Mouse (Mus musculus) hindbrain, embryonic 14.5 days (tissue): ENCODE measurements around the gene Klf16. TPM values are rescaled to one million over a fixed set of nuclear protein-coding genes. Genes with fewer than 3 reads are reported as not detected.

Experiments
- ATAC-seq: fragments of 200-750 bp; cut with Nextera tagmentation; 2 replicates; pipeline ENCODE4 v1.8.0; 2017; ENCODE audit warnings: moderate number of reproducible peaks, mild to moderate bottlenecking, moderate TSS enrichment, moderate library complexity; ENCODE audit not compliant: low FRiP score
- DNase-seq: peaks from one replicate; pipeline ENCODE4 v3.0.0-alpha.2; 2015; ENCODE audit warnings: low spot score
- H3K27ac ChIP-seq: fragments of 300-500 bp; sonication (generic); 2 replicates; pipeline ENCODE4 v1.5.1; 2014; ENCODE audit warnings: mild to moderate bottlenecking, moderate library complexity
- H3K27me3 ChIP-seq: fragments of 300-500 bp; sonication (generic); 2 replicates; pipeline ENCODE4 v1.6.1; 2014; ENCODE audit warnings: mild to moderate bottlenecking, low read length, mixed read lengths; ENCODE audit not compliant: control insufficient read depth, insufficient read depth
- H3K36me3 ChIP-seq: fragments of 300-500 bp; sonication (generic); replicated peaks from 2 replicates; pipeline ENCODE4 v1.6.1; 2014; ENCODE audit not compliant: control insufficient read depth, insufficient read depth
- H3K4me1 ChIP-seq: fragments of 300-500 bp; sonication (generic); replicated peaks from 2 replicates; pipeline ENCODE4 v1.6.1; 2014; ENCODE audit warnings: antibody characterized with exemption, low read length, mixed read lengths; ENCODE audit not compliant: control insufficient read depth, insufficient read depth
- H3K4me2 ChIP-seq: fragments of 300-500 bp; sonication (generic); replicated peaks from 2 replicates; pipeline ENCODE4 v1.6.1; 2014; ENCODE audit warnings: mild to moderate bottlenecking, moderate library complexity
- H3K4me3 ChIP-seq: fragments of 300-500 bp; sonication (generic); replicated peaks from 2 replicates; pipeline ENCODE4 v1.5.1; 2014; ENCODE audit warnings: mild to moderate bottlenecking, low read length
- H3K9ac ChIP-seq: fragments of 300-500 bp; sonication (generic); 2 replicates; pipeline ENCODE4 v1.6.1; 2014
- H3K9me3 ChIP-seq: fragments of 300-500 bp; sonication (generic); 2 replicates; pipeline ENCODE4 v1.6.1; 2016; ENCODE audit warnings: low read length; ENCODE audit not compliant: control insufficient read depth
- WGBS: fragments of 180-500 bp; shearing (Covaris S2); extraction: QIAGEN DNeasy Blood & Tissue Kit; methylation state at CpG from one replicate; pipeline ENCODE4 v1.1.7; 2014; 5-methylcytosine and 5-hydroxymethylcytosine counted together
- polyA plus RNA-seq: library from polyadenylated mRNA; unstranded; fragments of >200 nt; fragmentation: Nextera tagmentation; extraction: Ambion mirVana; gene quantifications from 2 replicates; pipeline ENCODE4 v1.2.1, GENCODE M21; 2014

Gene Klf16
- polyA plus RNA-seq, 1 experiment from 2014 or later: 5.1 TPM

DNA sequence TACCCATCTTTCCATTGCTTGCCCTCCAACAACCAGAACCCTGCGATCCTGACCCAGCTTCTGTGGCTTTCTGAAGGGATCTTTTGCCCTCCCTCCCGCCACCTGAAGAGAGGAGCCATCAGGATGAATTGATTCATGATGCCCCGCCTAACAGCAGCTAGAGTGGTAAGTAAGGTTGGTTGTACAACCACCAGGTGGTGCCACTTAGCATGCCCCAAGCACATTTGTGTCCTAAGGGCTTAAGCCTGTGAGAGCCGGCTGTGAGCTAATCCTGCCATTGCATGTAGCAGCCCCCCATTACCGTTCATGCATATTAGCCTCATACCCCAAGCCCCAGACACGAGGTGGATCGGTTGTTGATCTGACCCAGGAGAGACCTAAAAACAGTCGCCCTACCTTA lies 1.8 kb upstream of the Klf16 start:
- Histone ChIP-seq H3K9ac (no peak overlapping the region), H3K4me1 (peaks cover 24% of the 10 kb centered on the region), H3K36me3 (peaks cover 13% of the 10 kb centered on the region), H3K27me3 (no peaks in the 10 kb centered on the region), H3K27ac (no peak overlapping the region), H3K4me3 (no peak overlapping the region), H3K9me3 (no peaks in the 10 kb centered on the region), H3K4me2 (peak overlapping the region; percentile 88)
- DNase-seq: peak; percentile 50
- no peak for ATAC-seq
- 5% methylated on average over 8 of the region's 8 CpGs for WGBS

DNA sequence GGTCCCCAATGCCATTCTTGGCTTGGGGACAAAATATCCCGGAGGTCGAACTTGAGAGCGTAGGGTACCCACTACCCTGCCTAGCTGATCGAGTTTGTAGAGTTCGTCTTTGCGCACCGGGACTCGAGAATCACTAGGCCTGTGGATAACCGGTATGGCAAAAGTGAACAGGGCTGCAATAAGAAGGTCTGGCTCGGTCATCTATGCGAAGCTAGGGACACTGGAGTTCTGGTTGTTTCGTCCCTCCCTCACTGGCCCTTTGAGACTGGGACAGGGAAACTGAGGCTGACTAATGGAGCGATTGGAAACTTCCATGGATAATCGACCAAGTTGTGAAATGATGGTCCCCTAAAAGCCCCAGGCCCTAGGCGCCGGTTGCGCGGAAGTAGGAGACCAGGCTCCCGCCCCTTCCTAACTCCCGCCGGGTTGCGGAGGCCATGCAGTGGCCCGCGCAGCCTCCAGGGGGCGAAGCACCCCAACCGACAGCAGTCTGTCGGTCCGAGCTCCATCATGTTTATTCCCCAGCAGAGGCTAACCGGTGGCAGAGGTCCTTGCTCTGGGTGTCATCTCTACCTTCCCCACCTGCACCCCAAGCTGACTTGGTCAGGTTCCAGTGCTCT lies 1.1 kb upstream of the Klf16 start:
- Histone ChIP-seq H3K4me3 (peak overlapping the region; percentile 83), H3K27me3 (no peaks in the 10 kb centered on the region), H3K4me1 (peaks cover 27% of the 10 kb centered on the region), H3K36me3 (peaks cover 10% of the 10 kb centered on the region), H3K4me2 (peak overlapping the region; percentile 88), H3K9ac (peak overlapping the region; percentile 80), H3K9me3 (no peaks in the 10 kb centered on the region), H3K27ac (0 out of 2 replicates have a peak overlapping the region, but pooled peaks have one; percentile 81)
- WGBS: 0% methylated on average over 29 of the region's 29 CpGs
- peak; percentile 22; the same call in 1 of the 2 replicates for ATAC-seq
- peak; percentile 61 for DNase-seq

DNA sequence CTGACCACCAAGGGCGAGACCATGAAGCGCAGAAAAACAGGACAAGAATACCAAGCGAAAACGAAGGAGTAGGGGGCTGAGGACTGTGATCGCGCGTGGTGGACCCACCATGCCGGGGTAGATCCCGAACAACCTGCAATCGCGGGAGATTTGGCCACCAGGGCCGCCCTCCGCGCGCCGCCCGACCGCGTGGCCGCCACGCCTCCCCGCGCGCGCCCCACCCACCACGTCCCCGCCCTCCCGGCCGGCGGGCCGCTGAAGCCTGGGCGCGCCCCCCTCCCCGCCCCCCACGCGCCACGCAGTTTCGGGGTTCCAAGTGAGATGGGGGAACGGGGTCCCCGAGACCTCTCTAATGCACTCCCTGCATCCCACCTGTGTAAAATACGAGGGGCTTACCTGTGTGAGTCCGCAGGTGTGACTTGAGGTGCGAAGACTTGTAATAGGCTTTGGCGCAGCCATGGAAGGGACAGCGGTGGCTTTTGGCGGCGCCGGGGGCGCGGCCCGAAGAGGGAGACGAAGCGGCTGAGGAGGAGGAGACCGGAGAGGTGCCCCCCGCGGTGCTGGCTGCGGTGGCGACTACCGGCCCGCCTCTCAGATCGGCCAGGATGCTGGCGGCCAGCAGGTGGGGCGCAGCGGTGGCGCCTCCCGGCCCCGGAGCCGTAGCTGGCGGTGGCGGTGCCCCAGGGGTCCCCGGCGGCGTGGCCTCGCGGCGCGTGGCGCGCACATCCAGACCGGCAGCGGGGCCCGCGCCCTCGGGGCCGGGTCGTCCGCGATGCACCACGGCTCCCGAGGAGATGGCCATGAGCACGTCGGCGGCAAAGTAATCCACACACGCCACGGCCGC lies 548 bp downstream of the Klf16 start:
- under 1% methylated on average over 87 of the region's 96 CpGs for WGBS
- ATAC-seq: no peak
- no peak for DNase-seq
- H3K27ac ChIP-seq: peak overlapping the region; percentile 81
- H3K4me3 ChIP-seq: peak overlapping the region; percentile 83
- no peaks in the 10 kb centered on the region for H3K27me3 ChIP-seq
- peak overlapping the region; percentile 88 for H3K4me2 ChIP-seq
- H3K4me1 ChIP-seq: peaks cover 28% of the 10 kb centered on the region
- no peaks in the 10 kb centered on the region for H3K9me3 ChIP-seq
- H3K9ac ChIP-seq: peak overlapping the region; percentile 80
- H3K36me3 ChIP-seq: no peaks in the 10 kb centered on the region

DNA sequence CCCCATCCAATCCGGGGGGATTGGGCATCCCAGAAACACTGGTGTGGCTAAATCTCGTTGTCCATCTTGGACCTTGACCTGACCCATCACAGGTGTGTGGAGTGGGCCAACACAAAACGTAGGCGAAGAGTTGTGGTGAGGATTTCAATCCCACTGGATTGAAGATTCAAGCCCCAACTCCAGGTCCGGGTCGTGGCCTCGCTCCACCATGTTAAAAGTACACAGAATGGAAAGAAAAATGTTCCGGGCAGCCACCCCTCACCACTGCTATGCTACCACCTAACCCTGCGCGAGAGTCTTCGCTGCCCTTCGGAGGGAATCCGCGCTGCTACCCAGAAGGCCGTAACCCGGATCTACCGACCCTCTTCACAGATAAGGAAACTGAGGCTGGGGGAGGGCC lies 1.2 kb downstream of the Klf16 start:
- no peak for DNase-seq

DNA sequence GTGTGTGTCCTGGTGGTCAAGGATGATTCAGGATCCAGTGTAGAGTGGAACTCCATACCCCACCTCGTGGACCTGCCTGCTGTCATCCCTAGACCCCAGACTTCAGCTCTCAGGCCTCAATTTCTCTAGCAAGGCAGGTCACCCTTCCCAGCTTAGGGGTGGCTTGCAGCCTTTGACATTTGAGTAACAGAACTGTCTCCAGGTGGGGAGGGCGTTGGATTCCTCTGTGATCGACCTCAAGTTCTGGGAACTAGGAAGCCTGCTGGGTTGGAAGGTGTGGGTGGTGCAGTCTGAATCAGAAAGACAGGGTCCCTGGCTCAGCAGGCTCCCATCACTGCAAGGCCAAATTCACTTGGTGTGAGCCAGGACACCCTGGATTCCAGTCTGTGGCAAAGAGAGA lies 2.2 kb downstream of the Klf16 start:
- Histone ChIP-seq H3K4me3 (no peak overlapping the region), H3K27ac (no peak overlapping the region), H3K4me1 (peaks cover 43% of the 10 kb centered on the region)

More for the DNA sequence above, 1.2 kb downstream of the Klf16 start:
- no peaks in the 10 kb centered on the region for H3K27me3 ChIP-seq
- H3K27ac ChIP-seq: no peak overlapping the region
- H3K36me3 ChIP-seq: no peaks in the 10 kb centered on the region
- 19% methylated on average over 17 of the region's 17 CpGs for WGBS
- peak overlapping the region; percentile 88 for H3K4me2 ChIP-seq
- peaks cover 35% of the 10 kb centered on the region for H3K4me1 ChIP-seq
- no peaks in the 10 kb centered on the region for H3K9me3 ChIP-seq
- peak overlapping the region; percentile 80 for H3K9ac ChIP-seq
- no peak for ATAC-seq
- H3K4me3 ChIP-seq: peak overlapping the region; percentile 83

DNA sequence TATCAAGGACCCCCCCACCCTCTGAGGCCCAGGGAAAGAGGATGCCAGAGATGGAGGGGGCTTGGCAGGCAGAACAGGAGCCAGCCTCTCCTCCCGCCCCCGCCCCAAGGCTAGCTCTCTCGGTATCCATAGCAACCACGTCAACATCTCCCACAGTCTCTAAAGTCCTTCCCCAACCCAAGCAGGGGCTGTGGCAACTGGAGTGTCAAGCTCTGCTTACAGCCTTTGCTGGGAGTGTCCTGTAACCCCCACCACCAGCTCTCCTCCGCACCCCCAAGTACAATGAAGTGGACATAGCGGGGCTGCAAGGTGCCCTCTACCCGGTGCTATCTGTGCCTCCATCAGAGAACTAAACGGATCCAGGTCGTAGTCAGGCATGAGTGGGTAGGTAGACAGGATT lies 3.2 kb downstream of the Klf16 start:
- Histone ChIP-seq H3K36me3 (no peaks in the 10 kb centered on the region), H3K27me3 (no peaks in the 10 kb centered on the region), H3K27ac (no peak overlapping the region), H3K4me3 (no peak overlapping the region), H3K4me1 (peaks cover 43% of the 10 kb centered on the region), H3K9me3 (no peaks in the 10 kb centered on the region), H3K9ac (no peak overlapping the region), H3K4me2 (no peak overlapping the region)
- WGBS: 56% methylated on average over 9 of the region's 9 CpGs
- ATAC-seq: no peak
- no peak for DNase-seq

More for the DNA sequence above, 2.2 kb downstream of the Klf16 start:
- ATAC-seq: no peak
- no peak for DNase-seq
- Histone ChIP-seq H3K4me2 (no peak overlapping the region; the same call in 1 of the 2 replicates), H3K36me3 (no peaks in the 10 kb centered on the region), H3K27me3 (no peaks in the 10 kb centered on the region), H3K9me3 (no peaks in the 10 kb centered on the region), H3K9ac (peak overlapping the region; percentile 10; the same call in 1 of the 2 replicates)
- WGBS: 83% methylated on average over 3 of the region's 3 CpGs

DNA sequence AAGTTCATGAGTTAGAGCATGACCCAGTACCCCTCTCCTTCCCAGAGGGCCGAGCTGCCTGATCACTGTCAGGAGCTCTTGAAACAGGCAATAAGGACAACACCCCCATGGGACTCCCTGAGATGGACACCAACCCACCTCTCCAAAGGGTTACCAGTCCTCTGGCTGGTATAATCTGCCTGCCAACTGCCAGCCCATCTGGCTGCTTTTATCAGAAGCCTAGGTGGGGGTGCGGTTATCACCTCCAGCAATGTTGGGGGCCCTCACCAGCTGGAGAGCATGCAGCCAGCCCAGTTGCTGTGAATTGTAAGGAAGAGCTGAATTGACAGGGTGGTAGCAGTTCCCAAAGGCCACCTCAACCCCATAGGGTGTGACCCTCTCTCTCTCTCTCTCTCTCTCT lies 4.6 kb downstream of the Klf16 start:
- peaks cover 11% of the 10 kb centered on the region; the same call in 1 of the 2 replicates for H3K36me3 ChIP-seq
- WGBS: 73% methylated on average over 2 of the region's 2 CpGs
- ATAC-seq: no peak
- H3K4me2 ChIP-seq: no peak overlapping the region
- H3K4me1 ChIP-seq: peaks cover 43% of the 10 kb centered on the region
- H3K9me3 ChIP-seq: no peaks in the 10 kb centered on the region
- no peak overlapping the region for H3K9ac ChIP-seq
- no peak overlapping the region for H3K27ac ChIP-seq
- no peak overlapping the region for H3K4me3 ChIP-seq
- H3K27me3 ChIP-seq: no peaks in the 10 kb centered on the region
- DNase-seq: no peak

DNA sequence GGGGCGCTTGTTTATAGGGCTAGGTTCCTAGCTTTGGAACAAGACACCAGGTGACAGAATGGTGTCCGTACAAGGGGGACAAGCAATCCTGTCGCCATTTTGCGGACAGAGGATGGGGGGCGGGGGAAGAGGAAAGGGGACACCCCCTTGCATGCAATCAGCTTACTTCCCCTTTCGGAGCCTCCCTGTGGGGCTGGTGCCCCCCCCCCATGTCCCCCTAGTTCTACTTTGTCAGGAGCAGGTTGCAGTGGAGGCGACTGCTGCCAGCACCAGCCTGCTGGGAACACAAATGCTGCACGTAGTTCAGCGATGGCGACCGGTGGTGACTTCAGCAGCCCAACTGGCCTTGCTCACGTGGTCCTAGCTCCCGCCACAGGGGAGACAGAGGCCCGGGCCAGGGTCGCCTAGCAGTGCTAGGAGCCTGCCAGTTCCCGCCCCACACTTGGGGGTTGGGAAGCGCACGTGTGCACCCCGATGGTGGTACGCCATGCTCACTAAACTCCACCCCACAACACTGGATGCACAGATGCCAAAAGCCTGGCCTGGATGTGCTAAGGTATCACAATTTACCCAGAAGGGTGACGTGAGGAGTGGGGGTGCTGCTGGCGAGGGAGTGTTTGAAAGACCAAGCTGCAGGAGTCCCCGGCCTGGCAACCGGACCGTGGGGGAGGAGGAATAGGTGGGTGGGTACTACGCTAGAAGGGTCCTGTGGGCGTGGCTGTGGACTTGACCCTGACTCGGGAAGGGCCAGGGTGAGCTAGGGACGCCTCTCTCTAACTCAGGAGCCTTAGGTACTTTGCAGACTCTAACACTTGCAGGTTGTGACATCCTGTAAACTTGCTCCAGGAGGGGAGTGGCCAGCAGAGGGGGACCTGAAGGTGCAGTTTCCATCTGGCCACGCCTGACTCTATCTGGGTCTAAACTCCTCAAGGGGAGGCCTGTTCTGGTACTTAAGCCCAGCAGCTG lies 6.0 kb downstream of the Klf16 start:
- H3K4me2 ChIP-seq: peak overlapping the region; percentile 37
- DNase-seq (peak; percentile 28), ATAC-seq (no peak)
- peak overlapping the region; percentile 14; the same call in 1 of the 2 replicates for H3K27ac ChIP-seq
- peak overlapping the region; percentile 1; the same call in 1 of the 2 replicates for H3K4me3 ChIP-seq
- peak overlapping the region; percentile 16; the same call in 1 of the 2 replicates for H3K9ac ChIP-seq
- H3K4me1 ChIP-seq: peaks cover 47% of the 10 kb centered on the region
- H3K27me3 ChIP-seq: no peaks in the 10 kb centered on the region
- WGBS: 21% methylated on average over 30 of the region's 30 CpGs
- no peaks in the 10 kb centered on the region for H3K9me3 ChIP-seq
- H3K36me3 ChIP-seq: peaks cover 13% of the 10 kb centered on the region; the same call in 1 of the 2 replicates
